Mouse (Mus musculus) left cerebral cortex, postnatal 25 days (tissue): Measurements from ENCODE around the gene Runx2. TPM values are rescaled to one million over a fixed set of nuclear protein-coding genes. Genes with fewer than 3 reads are reported as not detected.
A peak's percentile ranks its signal among the peaks of the same experiment; 100 is the strongest.

Experiments
- DNase-seq, 2 experiments: peaks; one replicate each; pipeline ENCODE4 v3.0.0; 2022; ENCODE audit warnings: low spot score in 2 of 2, mixed read lengths in 1 of 2
- intact Hi-C: fragments of 180-260 bp; cut with DNase I; formaldehyde crosslinking; loops from one replicate; pipeline ENCODE4 v1.15.1; 2025
- total RNA-seq, 2 experiments: library from RNA; stranded (reverse); gene quantifications; 2 replicates each; pipeline ENCODE4 v1.2.3; 2021

The Runx2 gene
- total RNA-seq, 2 experiments from 2014 or later: 7.9 to 8.9 TPM

DNA sequence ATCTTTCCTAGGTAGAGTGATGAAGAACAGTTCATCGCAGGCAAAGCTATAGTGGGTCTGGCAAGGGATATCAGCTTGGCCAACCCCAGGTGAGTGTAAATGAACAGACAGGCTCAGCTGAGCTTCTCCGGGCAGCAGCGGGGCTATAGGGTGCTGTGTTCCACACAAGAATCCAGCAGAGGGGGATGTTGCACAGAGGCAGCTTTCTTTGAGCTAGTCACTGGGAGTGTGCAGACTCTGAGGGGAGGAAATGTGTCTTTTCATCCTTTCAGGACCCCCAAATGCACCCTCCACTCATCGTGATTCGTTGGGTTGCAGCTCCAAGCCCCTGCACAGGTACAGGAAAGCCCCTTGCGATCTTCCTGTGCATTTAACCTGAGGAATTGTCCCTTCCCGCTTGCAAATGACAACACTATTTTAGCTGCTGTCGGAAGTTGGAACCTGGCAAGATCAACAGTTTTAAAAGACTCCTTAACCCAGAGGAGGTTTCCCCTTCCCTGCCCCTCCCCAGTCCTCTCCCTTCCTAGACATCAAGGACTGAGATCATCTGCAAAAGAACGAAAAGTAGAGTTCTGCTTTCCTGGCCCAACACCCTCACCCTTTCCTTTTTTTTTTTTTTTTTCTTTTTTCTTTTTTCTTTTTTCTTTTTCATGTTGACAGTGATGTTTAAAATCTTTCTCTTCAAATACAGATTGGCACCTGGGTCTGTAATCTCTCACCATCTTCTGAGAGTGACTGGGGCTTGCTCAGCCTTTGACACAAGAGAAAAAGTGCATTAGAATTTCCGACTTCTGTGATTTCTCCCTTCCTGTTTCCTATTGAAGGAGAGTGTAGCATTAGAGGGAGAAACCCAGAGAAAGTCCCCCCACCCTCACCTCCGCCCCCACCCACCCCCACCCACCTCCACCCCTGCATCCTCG, 358.7 kb downstream of the Runx2 start:
- intact Hi-C loops: loop anchor here (2.0 to 5.0 kb wide), 4 partner anchors 194 to 916 kb away; no protein-coding TSS in a partner anchor
- peak; percentile 72 to 78 for DNase-seq

DNA sequence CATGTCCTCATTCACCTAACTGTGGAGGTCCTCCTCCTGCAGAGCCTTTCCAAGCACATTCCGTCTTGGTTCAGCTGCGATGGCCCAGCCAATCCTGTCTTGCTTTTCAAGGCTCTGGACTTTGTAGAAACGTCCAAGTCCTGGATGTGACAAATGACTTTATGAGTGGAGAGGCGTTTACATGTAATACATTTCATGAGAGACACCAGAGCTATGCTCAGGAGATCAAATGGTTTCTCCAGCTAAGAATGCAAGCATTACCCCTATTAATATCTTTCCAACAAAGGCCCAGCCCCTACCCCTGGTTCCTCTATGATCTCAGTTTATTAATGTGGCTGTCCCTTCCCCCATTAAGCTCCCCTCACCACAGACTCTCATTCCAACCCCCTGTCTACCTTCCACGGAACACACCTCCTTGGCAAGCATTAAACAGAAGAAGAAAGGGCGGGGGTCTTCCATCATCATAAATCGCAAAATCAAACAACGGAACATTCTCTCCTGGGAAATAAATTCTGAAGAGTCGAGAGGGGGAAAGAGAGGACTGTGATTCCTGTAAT, 364.6 kb downstream of the Runx2 start:
- no peak for DNase-seq
- intact Hi-C loops: no loop called here

Other genes with a start within 250 kb of the Runx2 start
- gene Supt3, start 37.6 kb downstream of the Runx2 start, total RNA-seq: 10 to 100 TPM; 13.2 TPM